Mouse (Mus musculus): Measurements from ENCODE around the gene Tmem104. TPM values are rescaled to one million over a fixed set of nuclear protein-coding genes. Genes with fewer than 3 reads are reported as not detected.
A peak's percentile ranks its signal among the peaks of the same experiment; 100 is the strongest.

Gene Tmem104
- total RNA-seq, 2 experiments from 2014 or later: 6.3 TPM

GRCm38 (mm10) chr11:115224889-115225288 lies 37.6 kb downstream of the Tmem104 start:
- ATAC-seq (replicated peaks; ENCODE audit: low FRiP score, poor library complexity, severe bottlenecking): no peak

- peak; percentile 7; the same call in 1 of the 2 replicates for ATAC-seq (replicated peaks; ENCODE audit: low FRiP score, poor library complexity, severe bottlenecking)
These were observed 38.0 kb downstream of the Tmem104 start for GRCm38 (mm10) chr11:115225301-115225700.

GRCm38 (mm10) chr11:115226811-115227491 lies 39.7 kb downstream of the Tmem104 start:
- ATAC-seq (replicated peaks; ENCODE audit: low FRiP score, poor library complexity, severe bottlenecking): no peak

- ATAC-seq (replicated peaks; ENCODE audit: low FRiP score, poor library complexity, severe bottlenecking): no peak
These were observed 40.4 kb downstream of the Tmem104 start for GRCm38 (mm10) chr11:115227640-115228039.

- no peak for ATAC-seq (replicated peaks; ENCODE audit: low FRiP score, poor library complexity, severe bottlenecking)
These were observed 41.1 kb downstream of the Tmem104 start for GRCm38 (mm10) chr11:115228430-115228829.

- no peak for ATAC-seq (replicated peaks; ENCODE audit: low FRiP score, poor library complexity, severe bottlenecking)
These were observed 42.0 kb downstream of the Tmem104 start for GRCm38 (mm10) chr11:115229021-115229930.

- ATAC-seq (replicated peaks; ENCODE audit: low FRiP score, poor library complexity, severe bottlenecking): no peak
These were observed 44.1 kb downstream of the Tmem104 start for GRCm38 (mm10) chr11:115231168-115231915.

- no peak for ATAC-seq (replicated peaks; ENCODE audit: low FRiP score, poor library complexity, severe bottlenecking)
These were observed 44.6 kb downstream of the Tmem104 start for GRCm38 (mm10) chr11:115231924-115232323.

- no peak for ATAC-seq (replicated peaks; ENCODE audit: low FRiP score, poor library complexity, severe bottlenecking)
These were observed 45.6 kb downstream of the Tmem104 start for GRCm38 (mm10) chr11:115232889-115233288.

GRCm38 (mm10) chr11:115233526-115234290 lies 46.4 kb downstream of the Tmem104 start:
- ATAC-seq (replicated peaks; ENCODE audit: low FRiP score, poor library complexity, severe bottlenecking): no peak

GRCm38 (mm10) chr11:115234320-115235044 lies 47.2 kb downstream of the Tmem104 start:
- no peak for ATAC-seq (replicated peaks; ENCODE audit: low FRiP score, poor library complexity, severe bottlenecking)

- no peak for ATAC-seq (replicated peaks; ENCODE audit: low FRiP score, poor library complexity, severe bottlenecking)
These were observed 49.3 kb downstream of the Tmem104 start for GRCm38 (mm10) chr11:115236570-115236969.

- ATAC-seq (replicated peaks; ENCODE audit: low FRiP score, poor library complexity, severe bottlenecking): no peak
These were observed 54.1 kb downstream of the Tmem104 start for GRCm38 (mm10) chr11:115241402-115241801.

GRCm38 (mm10) chr11:115242746-115243145 lies 55.5 kb downstream of the Tmem104 start:
- ATAC-seq (replicated peaks; ENCODE audit: low FRiP score, poor library complexity, severe bottlenecking): no peak

GRCm38 (mm10) chr11:115243783-115244182 lies 56.5 kb downstream of the Tmem104 start:
- no peak for ATAC-seq (replicated peaks; ENCODE audit: low FRiP score, poor library complexity, severe bottlenecking)

GRCm38 (mm10) chr11:115244840-115245239 lies 57.6 kb downstream of the Tmem104 start:
- no peak for ATAC-seq (replicated peaks; ENCODE audit: low FRiP score, poor library complexity, severe bottlenecking)

- no peak for ATAC-seq (replicated peaks; ENCODE audit: low FRiP score, poor library complexity, severe bottlenecking)
These were observed 59.1 kb downstream of the Tmem104 start for GRCm38 (mm10) chr11:115246386-115246785.

GRCm38 (mm10) chr11:115247240-115247639 lies 60.0 kb downstream of the Tmem104 start:
- ATAC-seq (replicated peaks; ENCODE audit: low FRiP score, poor library complexity, severe bottlenecking): no peak

GRCm38 (mm10) chr11:115247945-115248344 lies 60.7 kb downstream of the Tmem104 start:
- ATAC-seq (replicated peaks; ENCODE audit: low FRiP score, poor library complexity, severe bottlenecking): no peak

All from erythroid progenitor cell, adult 5-6 weeks (primary cell).